Mouse (Mus musculus) hindbrain, embryonic 15.5 days (tissue): ENCODE data around the gene Gm28230. TPM values are rescaled to one million over a fixed set of nuclear protein-coding genes. Genes with fewer than 3 reads are reported as not detected.

Experiments used
- ATAC-seq: fragments of 200-750 bp; cut with Nextera tagmentation; 2 replicates; pipeline ENCODE4 v1.8.0; 2017; ENCODE audit warnings: low read depth, moderate number of reproducible peaks, moderate TSS enrichment; ENCODE audit not compliant: low FRiP score
- H3K27ac ChIP-seq: fragments of 300-500 bp; sonication (generic); replicated peaks from 2 replicates; pipeline ENCODE4 v1.5.1; 2015; ENCODE audit warnings: mild to moderate bottlenecking, inconsistent platforms
- H3K27me3 ChIP-seq: fragments of 300-500 bp; sonication (generic); 2 replicates; pipeline ENCODE4 v1.6.1; 2015; ENCODE audit warnings: control low read depth, inconsistent platforms
- H3K36me3 ChIP-seq: fragments of 300-500 bp; sonication (generic); 2 replicates; pipeline ENCODE4 v1.6.1; 2015; ENCODE audit warnings: control low read depth, inconsistent platforms
- H3K4me1 ChIP-seq: fragments of 300-500 bp; sonication (generic); replicated peaks from 2 replicates; pipeline ENCODE4 v1.6.1; 2015; ENCODE audit warnings: control low read depth, inconsistent platforms
- H3K4me2 ChIP-seq: fragments of 300-500 bp; sonication (generic); 2 replicates; pipeline ENCODE4 v1.6.1; 2015; ENCODE audit warnings: moderate library complexity, mild to moderate bottlenecking, inconsistent platforms
- H3K4me3 ChIP-seq: fragments of 300-500 bp; sonication (generic); 2 replicates; pipeline ENCODE4 v1.5.1; 2015; ENCODE audit warnings: mild to moderate bottlenecking, inconsistent platforms
- H3K9ac ChIP-seq: fragments of 300-500 bp; sonication (generic); 2 replicates; pipeline ENCODE4 v1.6.1; 2015; ENCODE audit warnings: inconsistent platforms
- H3K9me3 ChIP-seq: fragments of 300-500 bp; sonication (generic); 2 replicates; pipeline ENCODE4 v1.6.1; 2016; ENCODE audit warnings: control low read depth, inconsistent platforms
- WGBS: fragments of 180-500 bp; shearing (Covaris S2); methylation state at CpG from one replicate; pipeline ENCODE4 v1.1.7; 2015; 5-methylcytosine and 5-hydroxymethylcytosine counted together
- polyA plus RNA-seq: library from polyadenylated mRNA; unstranded; fragments of >200 nt; fragmentation: Nextera tagmentation; extraction: Ambion mirVana; gene quantifications from 2 replicates; pipeline ENCODE4 v1.2.1, GENCODE M21; 2015

Gm28230 gene
- polyA plus RNA-seq, 1 experiment from 2014 or later, result 1.6 TPM

- 13% methylated on average over 6 of the region's 6 CpGs for WGBS
- ATAC-seq, result no peak
- H3K27me3 ChIP-seq, result peaks cover 79% of the 10 kb centered on the region
- H3K27ac ChIP-seq, result no peak overlapping the region
- H3K36me3 ChIP-seq, result no peaks in the 10 kb centered on the region
- H3K4me2 ChIP-seq, result 0 out of 2 replicates have a peak overlapping the region, but pooled peaks have one; percentile 1
- no peak overlapping the region for H3K9ac ChIP-seq
- H3K9me3 ChIP-seq, result no peaks in the 10 kb centered on the region
- peaks cover 9% of the 10 kb centered on the region for H3K4me1 ChIP-seq
- no peak overlapping the region for H3K4me3 ChIP-seq
Measured at GRCm38 (mm10) chr2:74721882-74722281, 4.6 kb upstream of the Gm28230 start.

GRCm38 (mm10) chr2:74722949-74723348, 3.6 kb upstream of the Gm28230 start:
- Histone ChIP-seq H3K4me2 (peak overlapping the region; percentile 28), H3K36me3 (no peaks in the 10 kb centered on the region), H3K4me1 (peaks cover 16% of the 10 kb centered on the region), H3K9me3 (no peaks in the 10 kb centered on the region), H3K4me3 (peak overlapping the region; percentile 4; the same call in 1 of the 2 replicates), H3K9ac (no peak overlapping the region), H3K27me3 (peaks cover 75% of the 10 kb centered on the region), H3K27ac (no peak overlapping the region)
- ATAC-seq, result no peak
- WGBS, result 8% methylated on average over 8 of the region's 8 CpGs

- peaks cover 16% of the 10 kb centered on the region for H3K4me1 ChIP-seq
- H3K9ac ChIP-seq, result no peak overlapping the region
- peak overlapping the region; percentile 56 for H3K27ac ChIP-seq
- H3K4me3 ChIP-seq, result no peak overlapping the region
- WGBS, result 16% methylated on average over 7 of the region's 7 CpGs
- H3K9me3 ChIP-seq, result no peaks in the 10 kb centered on the region
- ATAC-seq, result no peak
- no peaks in the 10 kb centered on the region for H3K36me3 ChIP-seq
- H3K27me3 ChIP-seq, result peaks cover 77% of the 10 kb centered on the region
- H3K4me2 ChIP-seq, result peak overlapping the region; percentile 28
Measured at GRCm38 (mm10) chr2:74724244-74725015, 2.1 kb upstream of the Gm28230 start.

- peak overlapping the region; percentile 14 for H3K4me3 ChIP-seq
- 5% methylated on average over 17 of the region's 17 CpGs for WGBS
Measured at GRCm38 (mm10) chr2:74725171-74725570, 1.4 kb upstream of the Gm28230 start.

GRCm38 (mm10) chr2:74726973-74727639, 578 bp downstream of the Gm28230 start:
- Histone ChIP-seq H3K4me1 (peaks cover 20% of the 10 kb centered on the region), H3K9me3 (no peaks in the 10 kb centered on the region), H3K4me3 (peak overlapping the region; percentile 49), H3K36me3 (no peaks in the 10 kb centered on the region), H3K27me3 (peaks cover 74% of the 10 kb centered on the region), H3K27ac (peak overlapping the region; percentile 85), H3K9ac (peak overlapping the region; percentile 55), H3K4me2 (peak overlapping the region; percentile 60)
- peak; percentile 54 for ATAC-seq
- WGBS, result 3% methylated on average over 33 of the region's 43 CpGs

More at GRCm38 (mm10) chr2:74725171-74725570, 1.4 kb upstream of the Gm28230 start:
- H3K4me2 ChIP-seq, result peak overlapping the region; percentile 60
- H3K4me1 ChIP-seq, result peaks cover 16% of the 10 kb centered on the region
- H3K27ac ChIP-seq, result peak overlapping the region; percentile 78
- H3K9me3 ChIP-seq, result no peaks in the 10 kb centered on the region
- H3K9ac ChIP-seq, result peak overlapping the region; percentile 30; the same call in 1 of the 2 replicates
- H3K27me3 ChIP-seq, result peaks cover 74% of the 10 kb centered on the region
- H3K36me3 ChIP-seq, result no peaks in the 10 kb centered on the region
- no peak for ATAC-seq

GRCm38 (mm10) chr2:74727640-74728302, 1.2 kb downstream of the Gm28230 start:
- H3K9me3 ChIP-seq, result no peaks in the 10 kb centered on the region
- peak overlapping the region; percentile 60 for H3K4me2 ChIP-seq
- 0 out of 2 replicates have a peak, but pooled peaks have one; percentile 13 for ATAC-seq
- peaks cover 73% of the 10 kb centered on the region for H3K27me3 ChIP-seq
- H3K27ac ChIP-seq, result peak overlapping the region; percentile 85
- H3K36me3 ChIP-seq, result no peaks in the 10 kb centered on the region
- peaks cover 20% of the 10 kb centered on the region for H3K4me1 ChIP-seq
- WGBS, result 1% methylated on average over 24 of the region's 25 CpGs
- H3K9ac ChIP-seq, result peak overlapping the region; percentile 55
- H3K4me3 ChIP-seq, result peak overlapping the region; percentile 49

- peak overlapping the region; percentile 55 for H3K9ac ChIP-seq
- WGBS, result 4% methylated on average over 13 of the region's 13 CpGs
- peaks cover 20% of the 10 kb centered on the region for H3K4me1 ChIP-seq
- H3K27me3 ChIP-seq, result peaks cover 68% of the 10 kb centered on the region
- peak overlapping the region; percentile 49 for H3K4me3 ChIP-seq
- no peak for ATAC-seq
- H3K4me2 ChIP-seq, result peak overlapping the region; percentile 60
- peak overlapping the region; percentile 85 for H3K27ac ChIP-seq
- H3K9me3 ChIP-seq, result no peaks in the 10 kb centered on the region
- H3K36me3 ChIP-seq, result no peaks in the 10 kb centered on the region
Measured at GRCm38 (mm10) chr2:74728303-74728680, 1.8 kb downstream of the Gm28230 start.

- no peak for ATAC-seq
- Histone ChIP-seq H3K36me3 (no peaks in the 10 kb centered on the region), H3K27ac (peak overlapping the region; percentile 91), H3K9ac (peak overlapping the region; percentile 19), H3K4me3 (peak overlapping the region; percentile 43), H3K9me3 (no peaks in the 10 kb centered on the region), H3K4me1 (peaks cover 20% of the 10 kb centered on the region), H3K27me3 (peaks cover 61% of the 10 kb centered on the region), H3K4me2 (peak overlapping the region; percentile 57)
- WGBS, result 4% methylated on average over 8 of the region's 8 CpGs
Measured at GRCm38 (mm10) chr2:74730331-74730730, 3.8 kb downstream of the Gm28230 start.

GRCm38 (mm10) chr2:74731055-74731454, 4.5 kb downstream of the Gm28230 start:
- peaks cover 63% of the 10 kb centered on the region for H3K27me3 ChIP-seq
- H3K4me2 ChIP-seq, result peak overlapping the region; percentile 57
- H3K4me3 ChIP-seq, result peak overlapping the region; percentile 43
- H3K36me3 ChIP-seq, result no peaks in the 10 kb centered on the region
- H3K27ac ChIP-seq, result peak overlapping the region; percentile 91
- peaks cover 23% of the 10 kb centered on the region for H3K4me1 ChIP-seq
- H3K9ac ChIP-seq, result peak overlapping the region; percentile 15
- H3K9me3 ChIP-seq, result no peaks in the 10 kb centered on the region
- ATAC-seq, result no peak

GRCm38 (mm10) chr2:74731799-74732512, 5.4 kb downstream of the Gm28230 start:
- H3K9ac ChIP-seq, result peak overlapping the region; percentile 53
- WGBS, result 3% methylated on average over 9 of the region's 9 CpGs
- H3K36me3 ChIP-seq, result no peaks in the 10 kb centered on the region
- ATAC-seq, result no peak
- peaks cover 54% of the 10 kb centered on the region for H3K27me3 ChIP-seq
- H3K4me3 ChIP-seq, result peak overlapping the region; percentile 43
- no peaks in the 10 kb centered on the region for H3K9me3 ChIP-seq
- peaks cover 17% of the 10 kb centered on the region for H3K4me1 ChIP-seq
- peak overlapping the region; percentile 57 for H3K4me2 ChIP-seq
- peak overlapping the region; percentile 91 for H3K27ac ChIP-seq

- WGBS, result 1% methylated on average over 52 of the region's 52 CpGs
- Histone ChIP-seq H3K4me2 (peak overlapping the region; percentile 57), H3K27ac (peak overlapping the region; percentile 91), H3K36me3 (no peaks in the 10 kb centered on the region), H3K4me3 (peak overlapping the region; percentile 43), H3K9me3 (no peaks in the 10 kb centered on the region), H3K9ac (peak overlapping the region; percentile 53), H3K4me1 (peaks cover 10% of the 10 kb centered on the region), H3K27me3 (peaks cover 47% of the 10 kb centered on the region)
- no peak for ATAC-seq
Measured at GRCm38 (mm10) chr2:74732513-74733316, 6.2 kb downstream of the Gm28230 start.
